Mouse (Mus musculus): ENCODE measurements around the gene Hnrnpll.

DNA sequence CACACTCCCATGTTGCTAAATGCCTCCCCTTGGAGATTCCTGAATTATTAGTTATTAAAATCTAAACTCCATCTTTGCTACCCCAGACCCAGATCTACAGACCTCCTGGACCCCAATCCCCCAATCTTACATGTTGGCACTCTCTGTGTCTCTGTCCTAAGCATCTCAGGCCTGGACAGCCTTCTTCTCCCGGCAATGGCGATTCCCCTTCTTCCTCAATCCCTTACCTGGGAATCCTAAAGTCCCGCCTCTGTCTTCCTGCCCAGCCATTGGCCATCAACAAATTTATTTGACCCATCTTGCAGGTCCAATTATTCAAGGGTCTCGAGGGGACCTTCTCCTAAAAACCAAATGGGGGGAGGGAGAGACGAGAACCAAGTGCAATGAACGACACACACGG, 77.7 kb downstream of the Hnrnpll start:
- no peak for TF ChIP-seq CTCF (IDR thresholded peaks at IDR 0.05; ENCODE audit: borderline replicate concordance, insufficient read depth, low read length)
- no peak for TF ChIP-seq POLR2A (IDR thresholded peaks at IDR 0.05; ENCODE audit: low read depth, low read length)
